Mouse (Mus musculus) cerebellum, adult 11-12 months (tissue): ENCODE results near the gene 9030612E09Rik.
A peak's percentile ranks its signal among the peaks of the same experiment; 100 is the strongest.

ENCODE experiments used
- DNase-seq: peaks from one replicate; pipeline ENCODE4 v3.0.0; 2022

9030612E09Rik gene

GRCm38 (mm10) chr10:43211866-43212265, 37.4 kb downstream of the 9030612E09Rik start:
- DNase-seq, result no peak

GRCm38 (mm10) chr10:43217361-43217900, 42.9 kb downstream of the 9030612E09Rik start:
- no peak for DNase-seq

DNA sequence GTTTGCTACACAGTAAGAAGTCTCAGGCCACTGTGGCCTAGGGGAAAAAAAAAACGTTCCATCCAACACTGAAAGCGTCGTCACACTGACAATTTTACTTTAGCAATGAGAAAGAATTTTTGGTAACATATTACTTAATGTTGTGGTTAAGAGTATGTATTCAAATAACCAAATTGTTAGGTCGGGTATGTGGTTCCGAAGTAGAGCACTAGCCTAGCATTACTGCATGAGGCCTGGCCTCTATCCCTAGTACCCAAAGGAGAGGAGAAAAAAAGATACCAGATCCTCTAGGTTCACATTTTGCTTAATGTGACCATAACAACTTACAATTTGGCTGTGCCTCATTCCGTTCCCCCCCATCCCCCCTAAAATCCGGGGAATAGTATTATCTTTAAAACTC, 46.0 kb downstream of the 9030612E09Rik start:
- DNase-seq, result peak; percentile 7

DNA sequence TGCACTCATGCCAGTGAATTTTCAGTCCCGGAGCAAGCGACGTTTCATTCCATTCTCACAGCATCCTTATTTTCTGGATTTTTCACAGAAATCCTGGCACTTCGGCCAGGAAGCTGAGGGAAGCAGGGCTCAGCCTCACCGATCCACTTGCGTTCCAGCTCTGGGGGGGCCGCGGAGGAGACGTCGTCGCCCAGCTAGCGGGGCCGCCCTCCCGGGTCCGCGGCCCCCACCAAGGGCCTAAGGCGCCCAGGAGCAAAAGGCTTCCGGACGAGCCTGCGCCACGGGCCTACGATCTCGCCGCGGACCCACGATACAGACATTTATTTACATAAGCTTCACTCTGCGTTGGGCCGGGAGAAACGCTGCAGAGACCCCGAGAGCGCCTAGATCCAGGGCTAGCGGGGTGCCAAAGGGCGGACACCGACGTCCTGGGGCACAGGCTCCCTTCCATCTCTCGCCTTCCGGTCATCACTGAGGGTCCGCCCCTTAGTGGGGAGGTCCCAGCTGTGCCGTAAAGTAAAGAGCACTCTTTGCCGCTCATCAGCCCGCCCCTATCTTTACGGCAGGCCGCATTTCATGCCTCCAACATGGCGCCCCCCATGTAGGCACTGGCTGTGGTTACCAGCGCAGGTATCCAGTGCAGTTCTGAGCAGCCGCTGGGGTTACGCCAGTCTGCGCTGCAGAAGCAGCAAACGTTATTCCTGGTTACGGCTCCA, 46.6 kb downstream of the 9030612E09Rik start, which contains the start of gene Pdss2:
TSS of gene Pdss2 (plus strand) at position 577 of the 716 bp plus-strand sequence.
- DNase-seq, result peak; percentile 95

DNA sequence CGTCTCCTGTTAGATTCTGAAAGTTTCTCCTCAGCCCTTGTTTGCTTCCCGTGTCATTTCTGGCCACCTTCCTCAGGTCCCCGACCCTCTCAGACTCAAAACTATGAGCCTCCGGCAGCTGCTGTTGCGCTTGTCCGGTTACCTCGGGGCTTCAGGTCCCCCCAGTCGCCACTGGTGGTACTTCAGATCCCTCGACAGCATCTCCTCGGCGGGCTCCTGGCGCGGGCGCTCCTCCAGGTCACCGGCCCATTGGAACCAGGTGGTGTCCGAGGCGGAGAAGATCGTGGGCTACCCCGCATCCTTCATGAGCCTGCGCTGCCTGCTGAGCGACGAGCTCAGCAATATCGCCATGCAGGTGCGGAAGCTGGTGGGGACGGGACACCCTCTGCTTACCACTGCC, 47.2 kb downstream of the 9030612E09Rik start:
- DNase-seq, result peak; percentile 64

- DNase-seq, result no peak
Measured at GRCm38 (mm10) chr10:43223391-43223790, 48.9 kb downstream of the 9030612E09Rik start.
